8 mouse cellular contexts compared by ENCODE assay signal in the genomic region with DNA sequence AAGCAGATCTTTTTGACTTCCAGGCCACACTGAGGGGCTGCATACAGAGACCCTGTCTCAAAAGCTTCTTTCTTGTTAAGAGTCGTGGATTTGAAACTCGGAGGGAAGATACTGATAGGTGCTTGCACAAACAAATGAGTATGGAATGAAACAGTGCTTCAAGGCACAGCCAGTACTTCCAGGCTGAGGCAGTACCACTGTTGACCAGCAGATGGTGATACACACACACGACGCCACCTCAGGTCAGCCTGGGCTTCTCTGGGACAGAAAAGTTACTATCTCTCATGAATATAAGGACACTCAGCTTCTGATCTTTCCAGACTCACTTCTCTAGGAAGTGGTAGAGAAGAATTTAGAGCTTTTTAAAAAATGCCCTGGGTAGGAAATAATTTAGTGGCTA. TPM values are rescaled to one million over a fixed set of nuclear protein-coding genes. Genes with fewer than 3 reads are reported as not detected.
DNase-seq lines count a peak whose midpoint lies in the region; ATAC-seq and TF ChIP-seq lines count a peak whose summit lies in the region.

No protein-coding gene starts in this region.

- peak; percentile 86 for DNase-seq in forebrain, embryonic 11.5 days (ENCODE audit: low spot score)
- DNase-seq in embryonic facial prominence, embryonic 14.5 days (ENCODE audit: low spot score): peak; percentile 77
- DNase-seq in heart, postnatal 25 days (ENCODE audit: low spot score): peak; percentile 10
- peak; percentile 62 for DNase-seq in left cerebral cortex, adult 11 months (ENCODE audit: low spot score)
- peak; percentile 50 to 71 for DNase-seq in spleen, postnatal 14 days (ENCODE audit: low spot score in 2 of 2)

- peaks cover 2% of the 10 kb centered on the region; the same call in 1 of the 2 replicates for H3K36me3 ChIP-seq in forebrain, embryonic 11.5 days (ENCODE audit: control insufficient read depth, insufficient read depth, low read length)
- H3K36me3 ChIP-seq in forebrain, embryonic 15.5 days: peaks cover 45% of the 10 kb centered on the region
- peaks cover 71% of the 10 kb centered on the region for H3K36me3 ChIP-seq in embryonic facial prominence, embryonic 14.5 days (ENCODE audit: control insufficient read depth, insufficient read depth, low read length)

- no peak overlapping the region for H3K4me2 ChIP-seq in forebrain, embryonic 11.5 days (ENCODE audit: low read depth, low read length, severe bottlenecking)
- H3K4me2 ChIP-seq in forebrain, embryonic 15.5 days (replicated peaks): no peak overlapping the region
- no peak overlapping the region for H3K4me2 ChIP-seq in embryonic facial prominence, embryonic 14.5 days (ENCODE audit: low read depth, low read length)

- intact Hi-C loops in heart, postnatal 25 days (cut with DNase I): loop anchor here (1.0 to 5.0 kb wide), 2 partner anchors 102 to 115 kb away; no protein-coding TSS in a partner anchor

- ATAC-seq in forebrain, embryonic 11.5 days (replicated peaks; ENCODE audit: low FRiP score): no peak
- no peak for ATAC-seq in forebrain, embryonic 15.5 days (replicated peaks)
- ATAC-seq in embryonic facial prominence, embryonic 14.5 days (ENCODE audit: low read depth): peak; percentile 68; the same call in 1 of the 2 replicates
- peak; percentile 98 for ATAC-seq in megakaryocyte progenitor cell, adult 5-6 weeks (replicated peaks; ENCODE audit: poor library complexity)

- H3K27ac ChIP-seq in forebrain, embryonic 11.5 days (ENCODE audit: low read depth, low read length): no peak overlapping the region
- H3K27ac ChIP-seq in forebrain, embryonic 15.5 days (replicated peaks): no peak overlapping the region
- no peak overlapping the region for H3K27ac ChIP-seq in bone marrow, adult 2 months (ENCODE audit: control insufficient read depth, insufficient read depth, low read depth, low read length, poor library complexity)
- H3K27ac ChIP-seq in embryonic facial prominence, embryonic 14.5 days (replicated peaks; ENCODE audit: low read depth, low read length): no peak overlapping the region

- TF ChIP-seq POLR2A in bone marrow, adult 2 months (IDR thresholded peaks at IDR 0.05; ENCODE audit: borderline replicate concordance, control insufficient read depth, low read depth, low read length): no peak

- no peaks in the 10 kb centered on the region for H3K27me3 ChIP-seq in forebrain, embryonic 11.5 days (ENCODE audit: control insufficient read depth, insufficient read depth, low read length)
- H3K27me3 ChIP-seq in forebrain, embryonic 15.5 days: peaks cover 9% of the 10 kb centered on the region
- H3K27me3 ChIP-seq in embryonic facial prominence, embryonic 14.5 days (replicated peaks; ENCODE audit: control insufficient read depth, insufficient read depth, low read length): no peaks in the 10 kb centered on the region

- WGBS in forebrain, embryonic 11.5 days: 28% methylated on average over 4 of the region's 4 CpGs
- 18% methylated on average over 4 of the region's 4 CpGs for WGBS in forebrain, embryonic 15.5 days
- 16% methylated on average over 4 of the region's 4 CpGs for WGBS in bone marrow, adult 2 months
- WGBS in embryonic facial prominence, embryonic 14.5 days: 20% methylated on average over 4 of the region's 4 CpGs

- H3K4me3 ChIP-seq in forebrain, embryonic 11.5 days (ENCODE audit: low read depth, low read length): no peak overlapping the region
- no peak overlapping the region for H3K4me3 ChIP-seq in forebrain, embryonic 15.5 days
- H3K4me3 ChIP-seq in bone marrow, adult 2 months (replicated peaks; ENCODE audit: control insufficient read depth, low read depth, low read length): no peak overlapping the region
- H3K4me3 ChIP-seq in embryonic facial prominence, embryonic 14.5 days (ENCODE audit: low read depth, low read length): no peak overlapping the region

- no peak overlapping the region for H3K9ac ChIP-seq in forebrain, embryonic 11.5 days (ENCODE audit: low read length)
- no peak overlapping the region for H3K9ac ChIP-seq in forebrain, embryonic 15.5 days (replicated peaks)
- no peak overlapping the region for H3K9ac ChIP-seq in embryonic facial prominence, embryonic 14.5 days (ENCODE audit: low read depth, low read length)

- TF ChIP-seq CTCF in bone marrow, adult 2 months (IDR thresholded peaks at IDR 0.05; ENCODE audit: control insufficient read depth, insufficient read depth, low read length): peak; percentile 99

- H3K4me1 ChIP-seq in forebrain, embryonic 11.5 days (replicated peaks; ENCODE audit: control insufficient read depth, insufficient read depth, low read length): no peaks in the 10 kb centered on the region; the same call in 1 of the 2 replicates
- peaks cover 4% of the 10 kb centered on the region; the same call in 1 of the 2 replicates for H3K4me1 ChIP-seq in forebrain, embryonic 15.5 days
- no peaks in the 10 kb centered on the region for H3K4me1 ChIP-seq in bone marrow, adult 2 months (ENCODE audit: control insufficient read depth, insufficient read depth, low read length)
- no peaks in the 10 kb centered on the region for H3K4me1 ChIP-seq in embryonic facial prominence, embryonic 14.5 days (ENCODE audit: control insufficient read depth, insufficient read depth, low read length)

- H3K9me3 ChIP-seq in forebrain, embryonic 11.5 days (ENCODE audit: control insufficient read depth, low read length): no peaks in the 10 kb centered on the region
- no peaks in the 10 kb centered on the region for H3K9me3 ChIP-seq in forebrain, embryonic 15.5 days
- H3K9me3 ChIP-seq in embryonic facial prominence, embryonic 14.5 days (ENCODE audit: control insufficient read depth, low read length): no peaks in the 10 kb centered on the region

RNA-seq across cellular contexts. Expression of a gene that starts 55.6 kb away (rescaled TPM):
- 0.72 and 1.2 TPM in 2 replicates for polyA plus RNA-seq in forebrain, embryonic 11.5 days (2014; fragmentation: Nextera tagmentation; extraction: Ambion mirVana)
- polyA plus RNA-seq in forebrain, embryonic 15.5 days (2015; fragmentation: Nextera tagmentation; extraction: Ambion mirVana): 0.17 and 0.22 TPM in 2 replicates
- polyA plus RNA-seq in bone marrow, adult 2 months (2011; ENCODE audit: insufficient read depth, insufficient read length, low replicate concordance, missing spikeins): not detected in 2 replicates
- polyA plus RNA-seq in embryonic facial prominence, embryonic 14.5 days (2014; fragmentation: Nextera tagmentation; extraction: Ambion mirVana): 6.6 and 6.9 TPM in 2 replicates
- 1 to 10 TPM; 5.9 to 9.6 TPM for total RNA-seq in heart, postnatal 25 days (2021)
- total RNA-seq in megakaryocyte progenitor cell, adult 5-6 weeks (2015): not detected in 2 replicates
- not detected in 2 replicates for total RNA-seq in megakaryocyte progenitor cell, adult 5-6 weeks (2017)

Comparison
In these comparisons a context has a peak if more than half of its experiments do, and no peak if none do; other contexts are left out.
1. ATAC-seq: peak in embryonic facial prominence, embryonic 14.5 days (single experiment) and megakaryocyte progenitor cell, adult 5-6 weeks (single experiment); none in forebrain, embryonic 11.5 days (single experiment) and forebrain, embryonic 15.5 days (single experiment).
2. DNase-seq: peak in every context shown above with its lines; median percentile 86 in forebrain, embryonic 11.5 days; 77 in embryonic facial prominence, embryonic 14.5 days; 62 in left cerebral cortex, adult 11 months; 60 in spleen, postnatal 14 days; 10 in heart, postnatal 25 days.